Mouse (Mus musculus) intestine, embryonic 16.5 days (tissue): ENCODE measurements around the gene Man2a2. TPM values are rescaled to one million over a fixed set of nuclear protein-coding genes. Genes with fewer than 3 reads are reported as not detected.
A peak's percentile ranks its signal among the peaks of the same experiment; 100 is the strongest.
"Not testable (repeated sequence)": the region's sequence is repeated elsewhere in the genome, so short reads cannot be mapped to it uniquely, and the experiment has no call there.

ENCODE experiments used
- ATAC-seq: fragments of 200-750 bp; cut with Nextera tagmentation; 2 replicates; pipeline ENCODE4 v1.8.0; 2017; ENCODE audit warnings: moderate TSS enrichment, moderate library complexity
- H3K27ac ChIP-seq: fragments of 300-500 bp; sonication (generic); 2 replicates; pipeline ENCODE4 v1.5.1; 2014; ENCODE audit warnings: mild to moderate bottlenecking, low read length
- H3K27me3 ChIP-seq: fragments of 300-500 bp; sonication (generic); replicated peaks from 2 replicates; pipeline ENCODE4 v1.6.1; 2014; ENCODE audit warnings: low read length, control low read depth, mixed read lengths; ENCODE audit not compliant: control insufficient read depth, insufficient read depth
- H3K36me3 ChIP-seq: fragments of 300-500 bp; sonication (generic); 2 replicates; pipeline ENCODE4 v1.6.1; 2014; ENCODE audit warnings: low read length, control low read depth; ENCODE audit not compliant: control insufficient read depth, insufficient read depth
- H3K4me1 ChIP-seq: fragments of 300-500 bp; sonication (generic); 2 replicates; pipeline ENCODE4 v1.6.1; 2014; ENCODE audit warnings: low read length, control low read depth, mixed read lengths; ENCODE audit not compliant: control insufficient read depth, insufficient read depth
- H3K4me2 ChIP-seq: fragments of 300-500 bp; sonication (generic); 2 replicates; pipeline ENCODE4 v1.6.1; 2014; ENCODE audit warnings: low read depth, low read length, control low read depth
- H3K4me3 ChIP-seq: fragments of 300-500 bp; sonication (generic); 2 replicates; pipeline ENCODE4 v1.5.1; 2014; ENCODE audit warnings: mild to moderate bottlenecking, low read length
- H3K9ac ChIP-seq: fragments of 300-500 bp; sonication (generic); 2 replicates; pipeline ENCODE4 v1.6.1; 2014; ENCODE audit warnings: low read depth, low read length
- H3K9me3 ChIP-seq: fragments of 300-500 bp; sonication (generic); 2 replicates; pipeline ENCODE4 v1.6.1; 2016; ENCODE audit warnings: low read length, control low read depth; ENCODE audit not compliant: control insufficient read depth
- WGBS: fragments of 180-500 bp; shearing (Covaris S2); extraction: QIAGEN DNeasy Blood & Tissue Kit; methylation state at CpG from one replicate; pipeline ENCODE4 v1.1.7; 2014; 5-methylcytosine and 5-hydroxymethylcytosine counted together
- polyA plus RNA-seq: library from polyadenylated mRNA; unstranded; fragments of >200 nt; fragmentation: Nextera tagmentation; extraction: Ambion mirVana; gene quantifications from 2 replicates; pipeline ENCODE4 v1.2.1, GENCODE M21; 2015

Gene Man2a2
- polyA plus RNA-seq, 1 experiment from 2014 or later, result 8.0 TPM

DNA sequence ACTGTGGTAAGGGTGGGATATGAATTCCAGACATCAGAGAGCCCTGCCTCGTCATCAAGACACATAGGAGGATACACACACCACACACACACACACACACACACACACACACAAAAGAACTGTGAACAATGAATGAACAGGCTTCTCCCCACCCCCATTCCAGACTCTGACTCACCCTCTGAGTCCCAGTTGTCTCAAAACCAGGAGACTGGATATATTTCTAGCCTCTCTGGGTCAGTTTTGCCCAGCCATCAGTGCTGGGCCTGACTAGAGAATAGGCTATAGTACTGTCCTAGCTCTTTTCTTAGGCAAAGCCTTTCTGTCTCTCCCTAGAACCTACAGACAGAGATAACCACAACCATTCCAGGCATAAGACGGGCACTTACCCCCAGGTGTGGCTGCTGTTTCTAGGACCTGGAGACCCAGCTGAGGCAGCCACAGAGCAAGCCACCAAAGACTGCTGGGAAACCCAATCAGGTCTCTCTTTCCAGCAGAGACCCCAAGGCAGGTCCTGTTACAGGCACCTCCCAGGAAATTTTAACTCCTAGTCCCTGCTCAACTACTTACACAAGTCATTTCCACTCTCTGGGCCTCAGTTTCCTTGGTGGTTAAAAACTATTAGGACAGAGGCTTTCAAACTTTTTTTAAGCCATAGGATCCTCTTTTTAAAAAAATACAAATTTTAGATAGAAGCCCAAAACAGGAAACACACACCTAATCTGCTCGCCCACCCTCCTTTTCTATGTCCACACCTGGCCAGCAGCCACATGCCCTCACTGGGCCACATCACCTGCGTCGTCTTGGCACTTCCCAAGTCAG, 30.1 kb upstream of the Man2a2 start:
- H3K4me3 ChIP-seq, result peak overlapping the region; percentile 85
- no peaks in the 10 kb centered on the region for H3K9me3 ChIP-seq
- no peak for ATAC-seq
- peaks cover 29% of the 10 kb centered on the region for H3K4me1 ChIP-seq
- H3K4me2 ChIP-seq, result peak overlapping the region; percentile 85
- peaks cover 7% of the 10 kb centered on the region; the same call in 1 of the 2 replicates for H3K36me3 ChIP-seq
- H3K27me3 ChIP-seq, result no peaks in the 10 kb centered on the region
- H3K27ac ChIP-seq, result peak overlapping the region; percentile 89
- peak overlapping the region; percentile 94 for H3K9ac ChIP-seq
- WGBS, result 24% methylated on average over 5 of the region's 5 CpGs

DNA sequence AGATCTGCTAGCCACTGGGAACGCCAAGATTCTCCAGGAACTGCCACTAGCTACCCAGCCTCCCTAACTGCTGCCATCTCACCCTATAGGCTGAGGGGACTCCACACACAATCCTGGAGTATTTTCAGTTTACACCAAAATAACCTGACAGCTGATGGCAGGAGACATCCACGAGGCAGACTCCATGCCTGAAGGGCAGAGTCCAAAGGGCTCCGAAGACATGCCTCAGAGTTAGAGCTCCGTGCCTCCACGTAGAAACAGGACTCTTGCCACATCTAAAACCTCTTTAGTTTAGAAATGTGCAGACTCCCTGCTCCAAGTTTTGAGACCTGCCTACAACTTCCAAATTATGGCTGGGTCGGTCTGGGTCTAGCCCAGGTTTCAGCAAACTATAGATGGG, 29.4 kb upstream of the Man2a2 start:
- Histone ChIP-seq H3K9me3 (no peaks in the 10 kb centered on the region), H3K36me3 (peaks cover 7% of the 10 kb centered on the region; the same call in 1 of the 2 replicates), H3K4me1 (peaks cover 29% of the 10 kb centered on the region), H3K4me3 (peak overlapping the region; percentile 5; the same call in 1 of the 2 replicates), H3K27ac (no peak overlapping the region), H3K4me2 (peak overlapping the region; percentile 85; the same call in 1 of the 2 replicates), H3K27me3 (no peaks in the 10 kb centered on the region), H3K9ac (peak overlapping the region; percentile 39)
- peak; percentile 36; the same call in 1 of the 2 replicates for ATAC-seq
- WGBS, result 55% methylated on average over 6 of the region's 6 CpGs

DNA sequence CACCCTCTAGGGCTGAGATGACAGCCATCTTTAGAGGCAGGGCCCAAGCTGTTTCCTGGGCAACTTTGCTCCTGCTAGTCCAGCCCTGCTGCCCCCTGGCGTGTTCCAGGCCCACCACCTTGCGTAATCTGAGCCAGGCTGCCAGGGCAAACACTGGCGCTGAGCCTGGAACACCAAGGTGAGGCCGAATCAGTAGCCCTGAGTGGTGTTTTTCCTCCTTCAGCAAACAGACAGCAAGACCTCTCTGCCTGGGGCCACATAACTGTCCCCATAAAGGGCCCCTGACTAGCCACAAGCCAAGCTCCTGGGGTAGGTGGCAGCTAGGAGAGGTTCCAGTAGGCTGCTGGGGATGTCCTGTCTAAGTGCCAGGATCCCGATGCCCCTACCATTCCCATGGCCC, 28.9 kb upstream of the Man2a2 start:
- Histone ChIP-seq H3K36me3 (peaks cover 7% of the 10 kb centered on the region; the same call in 1 of the 2 replicates), H3K4me1 (peaks cover 29% of the 10 kb centered on the region), H3K4me3 (peak overlapping the region; percentile 3; the same call in 1 of the 2 replicates), H3K9me3 (no peaks in the 10 kb centered on the region), H3K27me3 (no peaks in the 10 kb centered on the region), H3K4me2 (peak overlapping the region; percentile 85; the same call in 1 of the 2 replicates), H3K27ac (no peak overlapping the region), H3K9ac (peak overlapping the region; percentile 39)
- 61% methylated on average over 5 of the region's 5 CpGs for WGBS
- no peak for ATAC-seq

DNA sequence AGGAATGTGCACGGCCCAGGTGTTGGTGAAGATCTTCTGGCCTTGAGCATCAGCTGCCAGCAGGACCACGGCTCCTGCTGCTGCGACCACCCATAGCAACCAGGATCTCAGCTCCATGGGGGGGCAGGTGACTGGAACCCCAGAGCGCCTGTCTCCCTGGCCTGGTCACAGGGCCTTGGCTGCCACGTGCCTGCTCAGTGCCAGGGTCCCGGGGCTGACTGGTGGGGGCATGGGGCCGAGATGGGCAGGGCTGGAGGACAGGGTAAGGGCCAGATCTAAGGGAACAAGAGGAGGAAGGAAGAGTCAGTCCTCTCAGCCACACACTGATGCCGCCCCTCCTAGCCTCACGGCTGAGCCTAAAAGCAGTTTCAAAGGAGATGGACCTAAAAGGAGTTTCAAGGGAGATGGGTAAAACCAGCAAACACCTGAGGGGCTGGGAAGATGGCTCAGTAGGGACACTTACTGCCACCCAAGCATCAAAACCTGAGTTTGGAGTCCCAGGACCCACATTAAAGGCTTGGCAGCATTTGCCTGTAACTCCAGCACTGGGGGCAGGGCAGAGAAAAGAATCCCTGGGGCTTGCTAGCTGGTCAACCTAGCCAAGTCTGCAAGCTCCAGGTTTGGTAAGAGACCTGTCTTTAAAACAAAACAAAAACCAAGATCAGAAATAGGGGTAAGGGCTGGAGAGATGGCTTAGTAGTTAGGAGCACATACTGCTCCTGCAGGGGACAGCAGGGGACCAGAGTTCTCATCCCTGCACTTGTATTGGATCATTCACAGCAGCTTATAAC, 27.7 kb upstream of the Man2a2 start:
- no peak overlapping the region for H3K4me3 ChIP-seq
- no peak overlapping the region for H3K4me2 ChIP-seq
- peaks cover 10% of the 10 kb centered on the region for H3K36me3 ChIP-seq
- H3K9me3 ChIP-seq, result no peaks in the 10 kb centered on the region
- peaks cover 27% of the 10 kb centered on the region for H3K4me1 ChIP-seq
- no peak for ATAC-seq
- H3K27me3 ChIP-seq, result no peaks in the 10 kb centered on the region
- no peak overlapping the region for H3K9ac ChIP-seq
- 75% methylated on average over 9 of the region's 9 CpGs for WGBS
- H3K27ac ChIP-seq, result no peak overlapping the region

DNA sequence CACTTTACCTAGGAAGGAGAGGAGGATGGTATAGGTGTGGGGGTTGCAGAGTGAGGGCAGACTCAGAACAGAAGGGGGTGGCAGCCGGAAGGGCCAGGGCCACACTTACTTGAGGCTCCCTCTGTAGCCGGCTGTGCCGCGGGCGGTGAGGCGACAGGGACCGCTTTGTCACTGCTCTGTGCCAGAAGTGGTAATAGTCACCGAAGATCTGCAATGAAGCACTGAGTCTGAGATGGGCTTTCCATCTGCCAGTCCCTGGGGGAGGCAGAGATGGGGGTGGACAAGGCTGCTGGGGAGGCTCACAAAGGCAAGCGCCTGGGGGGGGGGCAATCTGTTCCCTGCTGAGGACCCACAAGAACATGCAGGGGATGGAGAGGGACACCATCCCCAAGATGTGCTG, 26.8 kb upstream of the Man2a2 start:
- Histone ChIP-seq H3K9me3 (no peaks in the 10 kb centered on the region), H3K27ac (no peak overlapping the region), H3K4me3 (no peak overlapping the region), H3K27me3 (no peaks in the 10 kb centered on the region), H3K36me3 (peaks cover 16% of the 10 kb centered on the region), H3K9ac (no peak overlapping the region), H3K4me2 (no peak overlapping the region), H3K4me1 (peaks cover 20% of the 10 kb centered on the region)
- ATAC-seq, result no peak
- WGBS, result 96% methylated on average over 9 of the region's 9 CpGs

DNA sequence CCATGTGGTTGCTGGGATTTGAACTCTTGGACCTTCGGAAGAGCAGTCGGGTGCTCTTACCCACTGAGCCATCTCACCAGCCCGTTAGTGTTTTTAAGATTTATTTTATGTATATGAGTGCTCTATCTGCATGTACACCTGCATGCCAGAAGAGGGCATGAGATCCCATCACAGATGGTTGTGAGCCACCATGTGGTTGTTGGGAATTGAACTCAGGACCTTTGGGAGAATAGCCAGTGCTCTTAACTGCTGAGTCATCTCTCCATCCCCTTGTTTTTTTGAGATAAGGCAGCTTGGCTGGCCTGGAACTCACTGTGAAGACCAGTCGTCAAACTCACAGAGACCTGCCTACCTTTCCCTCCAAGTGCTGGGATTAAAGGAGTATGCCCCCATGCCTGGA, 25.3 kb upstream of the Man2a2 start:
- WGBS, result 89% methylated on average over 4 of the region's 4 CpGs
- not testable (repeated sequence) for H3K9me3 ChIP-seq

DNA sequence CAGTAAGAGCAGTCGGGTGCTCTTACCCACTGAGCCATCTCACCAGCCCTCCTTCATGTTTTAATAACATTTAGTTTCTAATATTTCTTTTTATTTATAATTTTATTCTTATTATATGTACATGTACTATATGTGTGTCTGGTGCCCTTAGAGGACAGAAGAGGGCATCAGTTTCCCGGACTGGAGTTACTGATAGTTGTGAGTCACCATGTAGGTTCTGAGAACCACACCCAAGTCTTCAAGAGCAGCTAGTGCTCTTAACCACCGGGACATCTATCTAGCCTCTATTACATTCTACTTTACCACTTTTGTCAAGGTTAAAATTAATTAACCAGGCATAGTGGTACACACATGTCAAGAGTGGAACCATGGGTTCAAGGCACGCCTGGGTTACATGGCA, 23.4 kb upstream of the Man2a2 start:
- no peaks in the 10 kb centered on the region for H3K4me1 ChIP-seq
- no peak overlapping the region for H3K4me3 ChIP-seq
- no peak overlapping the region for H3K9ac ChIP-seq
- no peaks in the 10 kb centered on the region for H3K27me3 ChIP-seq
- H3K4me2 ChIP-seq, result no peak overlapping the region
- no peak overlapping the region for H3K27ac ChIP-seq
- H3K9me3 ChIP-seq, result no peaks in the 10 kb centered on the region
- no peak for ATAC-seq
- 85% methylated on average over 4 of the region's 4 CpGs for WGBS
- H3K36me3 ChIP-seq, result peaks cover 40% of the 10 kb centered on the region

More for the DNA sequence above, 25.3 kb upstream of the Man2a2 start:
- H3K27me3 ChIP-seq, H3K4me2 ChIP-seq, ATAC-seq, H3K9ac ChIP-seq, H3K4me3 ChIP-seq, H3K27ac ChIP-seq: not testable (repeated sequence)
- peaks cover 30% of the 10 kb centered on the region for H3K36me3 ChIP-seq
- peaks cover 16% of the 10 kb centered on the region for H3K4me1 ChIP-seq

DNA sequence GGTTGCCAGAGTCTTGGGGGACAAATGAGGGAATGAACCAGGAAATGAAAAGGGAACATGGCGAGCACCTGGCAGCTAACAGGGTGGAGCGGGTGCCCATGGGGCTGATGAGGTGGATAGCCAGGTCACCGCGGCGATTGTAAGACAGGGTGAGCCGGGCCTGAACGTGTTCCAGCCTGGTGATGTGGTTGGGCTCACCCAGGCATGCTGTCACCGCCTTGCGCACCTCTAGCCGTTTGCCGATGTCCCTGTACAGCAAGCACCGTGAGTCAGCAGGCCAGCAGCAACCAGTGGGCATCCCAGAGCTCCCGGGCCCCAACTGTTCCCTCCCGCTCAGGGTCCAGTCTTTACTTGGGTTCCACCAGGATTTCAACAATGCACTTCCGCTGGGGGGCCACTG, 20.9 kb upstream of the Man2a2 start:
- H3K4me1 ChIP-seq, result peaks cover 13% of the 10 kb centered on the region
- 93% methylated on average over 15 of the region's 15 CpGs for WGBS
- no peak overlapping the region for H3K4me2 ChIP-seq
- no peaks in the 10 kb centered on the region for H3K27me3 ChIP-seq
- H3K4me3 ChIP-seq, result no peak overlapping the region
- H3K9ac ChIP-seq, result no peak overlapping the region
- H3K36me3 ChIP-seq, result peaks cover 39% of the 10 kb centered on the region
- no peak for ATAC-seq
- no peaks in the 10 kb centered on the region for H3K9me3 ChIP-seq
- H3K27ac ChIP-seq, result no peak overlapping the region
